8 mouse cellular contexts compared by ENCODE assay signal in the genomic region with DNA sequence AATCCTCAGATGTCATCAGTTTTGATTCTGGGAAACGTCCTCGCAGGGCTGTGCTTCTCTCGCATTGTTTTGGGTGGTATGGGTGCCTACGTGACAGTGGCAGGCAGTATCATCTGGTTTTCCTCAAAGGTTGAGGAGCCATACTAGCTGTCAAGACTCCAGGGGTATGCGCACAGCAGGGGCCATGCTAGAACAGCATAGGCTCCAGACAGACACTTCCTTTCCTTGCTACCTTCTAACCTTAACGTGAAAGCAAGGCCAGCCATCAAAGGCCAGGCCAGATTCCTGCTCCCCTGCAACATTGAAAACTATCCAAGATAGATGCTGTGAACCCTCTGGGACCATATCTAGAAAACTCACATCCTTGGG. TPM values are rescaled to one million over a fixed set of nuclear protein-coding genes. Genes with fewer than 3 reads are reported as not detected.
DNase-seq lines count a peak whose midpoint lies in the region; ATAC-seq lines count a peak whose summit lies in the region.

No protein-coding gene starts in this region.

- no peaks in the 10 kb centered on the region for H3K9me3 ChIP-seq in kidney, embryonic 15.5 days (replicated peaks)
- H3K9me3 ChIP-seq in hindbrain, embryonic 11.5 days (ENCODE audit: control insufficient read depth, low read length): no peaks in the 10 kb centered on the region
- no peaks in the 10 kb centered on the region for H3K9me3 ChIP-seq in midbrain, embryonic 13.5 days

- DNase-seq in kidney, postnatal 4 days: no peak
- peak; percentile 9 for DNase-seq in NIH3T3 (ENCODE audit: low read depth)
- DNase-seq in hindbrain, embryonic 11.5 days (ENCODE audit: low spot score): no peak
- no peak for DNase-seq in embryo, embryonic 10.5 days (ENCODE audit: low spot score)
- DNase-seq in thymus, postnatal 25 days: no peak
- no peak for DNase-seq in left cerebral cortex, postnatal 14 days (ENCODE audit: low spot score in 2 of 2)

- WGBS in kidney, embryonic 15.5 days: 1% methylated on average over 6 of the region's 6 CpGs
- WGBS in hindbrain, embryonic 11.5 days: 13% methylated on average over 6 of the region's 6 CpGs
- WGBS in midbrain, embryonic 13.5 days: 8% methylated on average over 6 of the region's 6 CpGs

- H3K9ac ChIP-seq in kidney, embryonic 15.5 days: 0 out of 2 replicates have a peak overlapping the region, but pooled peaks have one; percentile 61
- peak overlapping the region; percentile 89 for H3K9ac ChIP-seq in hindbrain, embryonic 11.5 days (ENCODE audit: low read depth, low read length)
- H3K9ac ChIP-seq in midbrain, embryonic 13.5 days (replicated peaks): peak overlapping the region; percentile 82

- H3K4me1 ChIP-seq in kidney, embryonic 15.5 days: peaks cover 42% of the 10 kb centered on the region
- H3K4me1 ChIP-seq in hindbrain, embryonic 11.5 days (replicated peaks; ENCODE audit: control insufficient read depth, insufficient read depth, low read length): 0 out of 2 replicates have a peak, but pooled peaks cover 2% of the 10 kb centered on the region
- peaks cover 26% of the 10 kb centered on the region for H3K4me1 ChIP-seq in midbrain, embryonic 13.5 days (replicated peaks)

- peak overlapping the region; percentile 90 for H3K4me2 ChIP-seq in kidney, embryonic 15.5 days
- H3K4me2 ChIP-seq in hindbrain, embryonic 11.5 days (replicated peaks; ENCODE audit: low read depth, low read length): peak overlapping the region; percentile 68
- H3K4me2 ChIP-seq in midbrain, embryonic 13.5 days (replicated peaks): peak overlapping the region; percentile 80

- intact Hi-C loops in left cerebral cortex, postnatal 14 days (cut with DNase I): no loop called here

- peak overlapping the region; percentile 90 for H3K27ac ChIP-seq in kidney, embryonic 15.5 days
- peak overlapping the region; percentile 91 for H3K27ac ChIP-seq in hindbrain, embryonic 11.5 days (ENCODE audit: low read depth, low read length)
- H3K27ac ChIP-seq in midbrain, embryonic 13.5 days: peak overlapping the region; percentile 91

- 0 out of 2 replicates have a peak, but pooled peaks cover 4% of the 10 kb centered on the region for H3K27me3 ChIP-seq in kidney, embryonic 15.5 days
- H3K27me3 ChIP-seq in hindbrain, embryonic 11.5 days (ENCODE audit: control insufficient read depth, insufficient read depth, low read length): no peaks in the 10 kb centered on the region
- no peaks in the 10 kb centered on the region for H3K27me3 ChIP-seq in midbrain, embryonic 13.5 days

- peak overlapping the region; percentile 62 for H3K4me3 ChIP-seq in kidney, embryonic 15.5 days (replicated peaks)
- peak overlapping the region; percentile 54 for H3K4me3 ChIP-seq in hindbrain, embryonic 11.5 days (ENCODE audit: low read depth, low read length)
- H3K4me3 ChIP-seq in midbrain, embryonic 13.5 days (replicated peaks): peak overlapping the region; percentile 52

- H3K36me3 ChIP-seq in kidney, embryonic 15.5 days: 0 out of 2 replicates have a peak, but pooled peaks cover 6% of the 10 kb centered on the region
- no peaks in the 10 kb centered on the region for H3K36me3 ChIP-seq in hindbrain, embryonic 11.5 days (ENCODE audit: control insufficient read depth, insufficient read depth, low read length)
- no peaks in the 10 kb centered on the region for H3K36me3 ChIP-seq in midbrain, embryonic 13.5 days

- ATAC-seq in kidney, embryonic 15.5 days (replicated peaks; ENCODE audit: low FRiP score): peak; percentile 12
- peak; percentile 53 for ATAC-seq in hindbrain, embryonic 11.5 days (ENCODE audit: low FRiP score)
- peak; percentile 44 for ATAC-seq in midbrain, embryonic 13.5 days

RNA-seq across cellular contexts. Expression of gene Nudt14, which starts 8.8 kb away (rescaled TPM):
- 87.5 and 88.5 TPM in 2 replicates for polyA plus RNA-seq in kidney, embryonic 15.5 days (2015; fragmentation: Nextera tagmentation; extraction: Ambion mirVana)
- 57.3 and 69.9 TPM in 2 replicates for polyA plus RNA-seq in hindbrain, embryonic 11.5 days (2014; fragmentation: Nextera tagmentation; extraction: Ambion mirVana)
- polyA plus RNA-seq in midbrain, embryonic 13.5 days (2015; fragmentation: Nextera tagmentation; extraction: Ambion mirVana): 53.7 and 61.9 TPM in 2 replicates
- 10 to 100 TPM in 1 of 2 experiments, 1 to 10 TPM in 1; 9.5 to 11.0 TPM for total RNA-seq in left cerebral cortex, postnatal 14 days (2021)

RNA-seq across cellular contexts. Expression of gene Jag2, which starts 21.2 kb away (rescaled TPM):
- polyA plus RNA-seq in kidney, embryonic 15.5 days (2015; fragmentation: Nextera tagmentation; extraction: Ambion mirVana): 3.0 and 3.5 TPM in 2 replicates
- polyA plus RNA-seq in hindbrain, embryonic 11.5 days (2014; fragmentation: Nextera tagmentation; extraction: Ambion mirVana): 4.2 and 4.7 TPM in 2 replicates
- 9.4 and 10.5 TPM in 2 replicates for polyA plus RNA-seq in midbrain, embryonic 13.5 days (2015; fragmentation: Nextera tagmentation; extraction: Ambion mirVana)
- 10 to 100 TPM; 60.2 to 61.2 TPM for total RNA-seq in left cerebral cortex, postnatal 14 days (2021)

RNA-seq across cellular contexts. Expression of gene Btbd6, which starts 25.5 kb away (rescaled TPM):
- 24.7 and 25.3 TPM in 2 replicates for polyA plus RNA-seq in kidney, embryonic 15.5 days (2015; fragmentation: Nextera tagmentation; extraction: Ambion mirVana)
- polyA plus RNA-seq in hindbrain, embryonic 11.5 days (2014; fragmentation: Nextera tagmentation; extraction: Ambion mirVana): 25.6 and 26.8 TPM in 2 replicates
- polyA plus RNA-seq in midbrain, embryonic 13.5 days (2015; fragmentation: Nextera tagmentation; extraction: Ambion mirVana): 36.1 and 37.8 TPM in 2 replicates
- 10 to 100 TPM; 54.4 to 55.9 TPM for total RNA-seq in left cerebral cortex, postnatal 14 days (2021)

RNA-seq across cellular contexts. Expression of gene Brf1, which starts 49.8 kb away (rescaled TPM):
- polyA plus RNA-seq in kidney, embryonic 15.5 days (2015; fragmentation: Nextera tagmentation; extraction: Ambion mirVana): 62.4 and 70.4 TPM in 2 replicates
- polyA plus RNA-seq in hindbrain, embryonic 11.5 days (2014; fragmentation: Nextera tagmentation; extraction: Ambion mirVana): 53.6 and 57.8 TPM in 2 replicates
- 60.3 and 61.9 TPM in 2 replicates for polyA plus RNA-seq in midbrain, embryonic 13.5 days (2015; fragmentation: Nextera tagmentation; extraction: Ambion mirVana)
- 10 to 100 TPM; 49.0 to 51.1 TPM for total RNA-seq in left cerebral cortex, postnatal 14 days (2021)
